ENCODE assay signal across 16 mouse cellular contexts in the genomic region with DNA sequence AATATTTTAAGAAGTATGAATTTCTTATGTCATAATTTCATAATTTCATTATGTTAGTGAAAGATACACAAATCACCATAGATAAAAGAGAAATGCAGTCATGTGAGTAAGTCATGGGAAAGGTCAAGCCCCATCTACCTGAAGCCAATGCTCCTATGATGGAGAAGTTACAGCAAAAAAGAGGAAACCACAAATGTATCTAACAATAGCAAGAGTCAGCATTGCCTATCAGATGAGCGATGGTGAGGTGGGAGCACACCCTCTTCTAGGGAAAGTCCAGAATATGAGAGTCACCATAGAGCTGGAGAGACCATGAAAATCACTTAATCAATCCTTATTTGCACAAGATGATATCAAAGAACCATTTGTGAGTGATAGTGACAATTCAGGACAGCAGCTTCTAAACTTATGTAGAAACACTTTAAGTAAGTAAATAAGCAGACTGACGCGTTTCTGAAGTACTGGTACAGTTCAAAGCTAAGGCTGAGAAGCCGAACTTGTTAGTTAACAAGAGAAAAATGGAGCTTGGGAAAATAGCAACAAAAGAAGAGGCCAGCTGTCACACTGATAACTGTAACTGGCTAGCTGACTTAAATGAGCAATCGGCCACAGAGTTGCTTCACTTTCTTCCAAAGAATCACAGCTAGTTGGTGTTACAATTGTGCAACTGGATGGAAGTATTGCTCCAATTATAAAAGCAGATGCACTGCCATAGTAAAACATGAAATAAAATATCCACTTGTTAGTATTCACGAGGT.
"Had no signal": no experiment of that assay in that cellular context is flagged by ENCODE, and none has a peak within 500 bp of the region (broad histone marks: within the 10 kb centered on the region; RNA-seq: fewer than 3 reads in every experiment).

No protein-coding gene starts in this region.

- H3K27ac ChIP-seq: intestine, embryonic 15.5 days; kidney, embryonic 15.5 days; left cerebral cortex, adult 2 months; limb, embryonic 15.5 days; liver, embryonic 12.5 days; midbrain, embryonic 15.5 days; neural tube, embryonic 12.5 days had no signal

- H3K9me3 ChIP-seq: intestine, embryonic 15.5 days; kidney, embryonic 15.5 days; limb, embryonic 15.5 days; liver, embryonic 12.5 days; midbrain, embryonic 15.5 days had no signal

- H3K4me2 ChIP-seq: intestine, embryonic 15.5 days; kidney, embryonic 15.5 days; limb, embryonic 15.5 days; liver, embryonic 12.5 days; midbrain, embryonic 11.5 days; midbrain, embryonic 15.5 days; neural tube, embryonic 12.5 days had no signal

- DNase-seq: kidney, adult 2 months; kidney, postnatal 14 days; retina, postnatal 1 day; right cerebral cortex, postnatal 4 days; spleen, adult 18-20 months; thymus, adult 18-20 months; thymus, postnatal 25 days had no signal

- ATAC-seq: intestine, embryonic 15.5 days; liver, embryonic 12.5 days; midbrain, embryonic 15.5 days had no signal

- H3K36me3 ChIP-seq: intestine, embryonic 15.5 days; kidney, embryonic 15.5 days; limb, embryonic 15.5 days; liver, embryonic 12.5 days; midbrain, embryonic 15.5 days; neural tube, embryonic 12.5 days had no signal

- H3K4me1 ChIP-seq: intestine, embryonic 15.5 days; kidney, embryonic 15.5 days; limb, embryonic 15.5 days; liver, embryonic 12.5 days; megakaryocyte, embryonic 14.5 days; midbrain, embryonic 15.5 days; neural tube, embryonic 12.5 days had no signal

- H3K4me3 ChIP-seq: intestine, embryonic 15.5 days; kidney, embryonic 15.5 days; left cerebral cortex, adult 2 months; limb, embryonic 15.5 days; liver, embryonic 12.5 days; megakaryocyte, embryonic 14.5 days; midbrain, embryonic 15.5 days; neural tube, embryonic 12.5 days had no signal

- H3K27me3 ChIP-seq: intestine, embryonic 15.5 days; kidney, embryonic 15.5 days; limb, embryonic 15.5 days; liver, embryonic 12.5 days; megakaryocyte, embryonic 14.5 days; midbrain, embryonic 15.5 days; neural tube, embryonic 12.5 days had no signal

- H3K9ac ChIP-seq: intestine, embryonic 15.5 days; kidney, embryonic 15.5 days; limb, embryonic 15.5 days; liver, embryonic 12.5 days; midbrain, embryonic 15.5 days; neural tube, embryonic 12.5 days had no signal
